Mouse (Mus musculus): ENCODE measurements around the gene Rasal3.

GRCm38 (mm10) chr17:32424034-32424433 lies 20.7 kb upstream of the Rasal3 start, which contains the start of gene Pglyrp2:
- TF ChIP-seq CTCF (IDR thresholded peaks at IDR 0.05; ENCODE audit: low read depth, low read length) (no peak), POLR2A (IDR thresholded peaks at IDR 0.05; ENCODE audit: borderline replicate concordance, low read depth, low read length) (no peak)
